Mouse (Mus musculus) urinary bladder, postnatal 10 days (tissue): ENCODE measurements around the gene Mnd1.

Source experiments
- DNase-seq: peaks from one replicate; pipeline ENCODE4 v3.0.0; 2022; ENCODE audit warnings: low spot score

Mnd1 gene

DNA sequence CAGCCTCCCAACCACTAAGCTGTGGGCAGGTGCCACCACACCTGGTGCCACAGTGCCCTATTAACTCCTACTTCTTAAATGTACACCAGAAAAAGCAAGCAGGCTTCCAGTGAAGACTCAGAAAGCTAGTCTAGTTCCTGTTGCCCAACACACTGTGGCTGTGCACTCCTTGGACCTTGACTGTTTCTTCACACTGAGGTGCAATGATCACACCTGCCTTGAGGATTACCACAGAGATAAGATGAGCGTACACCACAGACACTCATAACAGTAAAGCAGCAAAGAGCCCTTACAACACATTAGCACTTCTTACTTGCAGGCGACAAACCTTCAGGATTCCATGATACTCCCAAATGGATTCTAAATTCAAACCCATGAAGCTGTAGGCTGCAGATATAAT lies 62.7 kb downstream of the Mnd1 start:
- no peak for DNase-seq

DNA sequence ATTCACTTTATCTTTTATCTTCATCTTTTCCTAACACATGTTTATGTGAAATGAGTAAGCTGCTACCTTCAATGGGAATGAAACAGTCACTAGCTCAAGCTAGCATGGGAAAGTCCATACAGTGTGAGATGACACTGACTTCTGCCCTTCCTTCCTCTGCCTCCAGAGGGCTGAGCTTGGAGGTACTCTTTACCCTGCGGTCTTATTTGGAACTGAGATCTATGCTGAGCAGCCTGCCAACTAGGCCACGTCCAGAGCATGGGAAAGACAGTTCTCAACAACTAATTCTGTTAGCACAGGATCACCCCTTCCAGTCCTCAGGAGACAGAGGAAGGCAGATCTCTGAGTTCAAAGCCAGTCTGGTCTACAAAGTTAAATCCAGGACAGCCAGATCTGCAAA lies 64.6 kb downstream of the Mnd1 start:
- DNase-seq, result no peak

DNA sequence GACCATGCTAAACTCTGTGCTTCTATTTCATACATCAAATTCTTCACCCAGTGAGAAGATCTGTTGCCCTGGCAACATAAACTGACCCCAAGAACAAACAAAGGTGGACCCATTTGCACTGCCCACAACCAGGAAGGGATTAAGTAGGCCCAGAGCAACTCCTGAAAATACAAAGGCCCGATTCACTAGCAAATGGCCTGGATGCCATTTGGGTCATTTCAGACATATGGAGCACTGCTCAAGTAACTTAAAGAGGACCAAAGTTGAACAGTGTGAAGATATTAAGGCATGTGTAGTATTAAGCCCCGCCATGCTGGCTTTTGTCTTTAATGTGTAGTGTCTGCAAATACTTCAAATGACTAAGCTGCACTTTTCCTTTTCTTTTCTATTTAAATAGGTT lies 68.7 kb downstream of the Mnd1 start:
- no peak for DNase-seq

DNA sequence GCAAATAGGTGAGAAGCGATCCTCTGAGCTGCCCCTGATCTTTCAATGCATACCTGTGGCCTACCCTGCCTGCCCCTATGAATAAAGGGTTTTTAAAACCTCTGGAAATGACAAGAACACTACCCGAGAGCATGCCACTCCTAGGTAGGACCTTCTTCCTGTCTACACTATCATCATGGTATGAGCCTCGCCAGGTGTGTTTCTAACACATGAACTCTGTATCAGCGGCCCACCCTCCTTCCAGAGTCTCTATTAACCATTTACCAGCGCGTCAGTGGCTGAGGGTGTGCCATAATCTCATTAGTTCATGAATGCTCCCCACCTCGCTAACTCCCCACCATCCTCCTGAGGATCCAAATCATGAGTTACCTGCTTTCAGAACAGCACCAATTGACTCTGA lies 69.2 kb downstream of the Mnd1 start:
- DNase-seq, result no peak

DNA sequence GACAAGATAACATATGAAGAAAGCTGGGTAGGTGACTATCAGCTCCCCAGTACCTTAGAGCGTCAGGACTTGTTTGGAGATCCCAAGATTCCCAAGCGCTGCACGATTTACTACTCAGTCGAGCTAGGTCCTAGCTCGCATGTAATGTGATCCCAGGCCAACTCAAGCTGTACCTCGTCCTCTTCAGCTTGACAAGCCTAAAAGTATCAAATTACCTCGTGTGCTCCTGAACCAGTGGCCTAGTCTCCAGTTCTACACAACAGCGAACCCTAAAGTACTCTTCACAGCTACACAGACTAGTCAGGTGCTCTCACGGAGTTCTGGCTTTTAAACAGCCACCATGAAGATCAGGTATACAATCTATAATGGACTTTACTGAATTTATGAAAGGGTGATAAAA lies 70.2 kb downstream of the Mnd1 start:
- no peak for DNase-seq

DNA sequence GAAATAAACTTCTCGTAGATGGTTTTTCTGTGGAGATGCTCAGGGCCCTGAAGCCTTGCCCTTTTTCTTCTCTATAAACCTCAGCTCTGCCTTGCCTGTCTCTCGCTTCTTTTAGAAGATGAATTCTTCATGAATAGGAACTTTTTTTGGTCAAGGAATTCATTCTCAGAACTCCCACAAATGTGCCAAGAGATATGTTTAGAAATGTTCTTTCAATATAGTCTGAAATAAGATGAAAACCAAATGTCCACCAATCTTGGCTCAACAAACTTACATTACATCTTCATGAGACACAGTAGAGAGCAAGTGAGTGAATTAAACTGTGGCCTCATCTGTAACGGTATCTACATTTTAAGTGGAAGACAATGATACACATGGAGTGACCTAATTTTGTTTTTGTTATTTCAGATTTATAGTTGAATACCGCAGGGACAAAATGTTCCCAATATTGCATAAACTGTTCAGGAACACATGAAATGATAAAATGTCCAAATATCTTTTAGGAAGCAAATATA lies 74.3 kb downstream of the Mnd1 start:
- no peak for DNase-seq

DNA sequence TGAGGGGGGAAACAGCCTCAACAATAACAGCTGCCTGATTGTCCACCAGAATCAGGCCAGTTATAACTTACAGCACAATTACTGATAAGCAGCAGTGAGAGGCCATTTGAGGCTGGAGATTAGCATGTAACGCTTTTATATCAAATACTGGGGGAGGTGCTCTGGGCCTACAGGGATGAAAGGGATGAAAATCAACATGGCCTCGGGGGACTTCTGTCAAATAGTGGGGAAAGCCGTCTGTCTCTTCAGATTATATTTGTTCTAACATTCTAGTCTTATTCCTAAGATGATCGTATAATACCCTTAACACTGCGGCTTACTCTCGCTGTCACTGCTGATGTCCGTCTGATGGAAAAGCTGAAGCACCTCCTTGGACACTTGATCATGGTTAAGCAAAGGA lies 75.5 kb downstream of the Mnd1 start:
- no peak for DNase-seq

DNA sequence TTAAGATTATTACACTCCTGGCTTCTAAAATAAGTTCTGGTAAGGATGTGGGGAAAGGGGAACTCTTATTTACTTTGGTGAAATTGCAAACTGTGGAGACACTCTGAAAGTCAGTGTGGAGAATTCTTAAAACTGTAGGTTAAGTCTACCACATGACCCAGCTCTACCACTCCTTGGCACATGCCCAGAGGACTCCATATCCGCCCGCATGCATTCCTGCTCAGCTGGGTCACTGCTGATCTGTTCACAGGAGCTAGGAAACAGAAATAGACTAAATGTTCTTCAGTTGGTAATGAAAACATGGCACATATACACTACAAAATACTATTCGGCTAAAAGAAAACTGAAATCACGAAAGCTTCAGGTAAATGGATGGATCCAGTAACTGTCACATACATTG lies 78.1 kb downstream of the Mnd1 start:
- no peak for DNase-seq

DNA sequence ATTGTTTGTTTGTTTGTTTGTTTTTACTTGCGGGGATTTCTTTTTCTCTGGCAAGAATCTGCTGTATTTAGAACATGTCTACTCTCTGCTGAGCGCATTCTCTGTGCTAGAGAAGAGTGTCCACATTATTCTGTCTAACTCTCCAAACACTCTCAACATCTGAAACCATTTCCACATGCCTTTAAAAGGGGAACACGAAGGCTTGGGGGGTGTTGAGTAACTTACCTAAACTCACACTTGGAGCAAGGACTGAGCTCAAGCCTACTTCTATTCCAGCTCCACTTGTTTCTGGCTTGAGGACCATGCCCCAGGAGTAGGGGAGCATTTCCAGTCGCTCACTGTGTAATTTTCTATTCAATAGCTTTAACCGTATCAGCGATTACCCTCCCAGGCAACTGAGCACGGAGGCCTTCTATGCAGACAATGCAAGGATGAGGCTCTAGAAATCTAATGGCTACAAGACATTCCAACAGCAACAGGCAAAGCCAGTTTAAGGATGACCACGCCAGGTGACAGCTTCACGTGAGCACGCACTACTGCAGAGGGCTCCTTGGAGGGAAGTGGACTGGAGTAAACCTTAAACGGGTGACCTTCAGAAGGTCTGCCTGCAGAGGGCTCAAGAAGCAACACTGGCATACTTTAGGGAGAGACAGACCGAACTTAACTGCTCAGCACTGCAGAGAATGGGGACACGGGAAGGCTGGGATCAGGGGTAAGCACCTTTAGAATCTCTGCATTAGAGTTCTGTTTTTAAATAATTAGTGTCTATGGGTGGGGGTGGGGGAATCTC lies 78.8 kb downstream of the Mnd1 start:
- no peak for DNase-seq

DNA sequence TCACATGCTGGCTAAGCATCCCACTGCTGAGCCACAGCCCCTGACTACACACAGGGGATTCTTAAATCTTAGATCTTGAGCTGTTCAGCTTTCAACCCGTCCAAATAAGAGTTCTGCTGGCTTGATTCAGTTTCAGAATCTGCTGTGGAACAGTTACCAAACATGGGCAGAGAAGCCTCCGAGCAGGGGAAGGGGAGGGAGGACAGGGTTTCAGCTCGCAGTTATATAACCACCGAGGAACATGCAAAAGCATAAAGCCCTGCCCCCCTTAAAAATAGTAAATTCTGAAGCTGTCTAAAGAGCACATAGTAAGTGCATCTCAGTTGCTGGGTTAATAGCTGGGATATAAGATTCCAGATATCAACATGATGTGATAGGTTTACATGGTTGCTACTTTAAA lies 80.1 kb downstream of the Mnd1 start:
- DNase-seq, result no peak

DNA sequence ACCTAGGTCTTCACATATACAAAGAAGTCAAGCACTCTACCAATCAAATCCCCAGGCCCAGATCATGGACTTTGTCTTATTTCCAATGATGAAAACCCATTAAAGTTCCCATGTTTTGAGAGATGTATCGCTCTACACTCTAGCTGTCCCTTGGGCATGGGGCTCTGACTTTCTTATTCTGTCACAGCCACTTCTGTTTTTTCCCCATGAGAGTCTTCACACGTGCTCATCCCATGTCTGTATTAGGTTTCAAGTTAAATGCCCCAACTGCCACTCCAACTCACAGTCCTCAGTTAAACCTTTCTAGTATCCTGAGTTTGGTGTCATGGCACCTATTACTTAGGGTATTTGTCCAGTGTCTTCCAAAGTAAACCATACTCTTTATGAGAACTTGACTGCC lies 80.8 kb downstream of the Mnd1 start:
- DNase-seq, result no peak

DNA sequence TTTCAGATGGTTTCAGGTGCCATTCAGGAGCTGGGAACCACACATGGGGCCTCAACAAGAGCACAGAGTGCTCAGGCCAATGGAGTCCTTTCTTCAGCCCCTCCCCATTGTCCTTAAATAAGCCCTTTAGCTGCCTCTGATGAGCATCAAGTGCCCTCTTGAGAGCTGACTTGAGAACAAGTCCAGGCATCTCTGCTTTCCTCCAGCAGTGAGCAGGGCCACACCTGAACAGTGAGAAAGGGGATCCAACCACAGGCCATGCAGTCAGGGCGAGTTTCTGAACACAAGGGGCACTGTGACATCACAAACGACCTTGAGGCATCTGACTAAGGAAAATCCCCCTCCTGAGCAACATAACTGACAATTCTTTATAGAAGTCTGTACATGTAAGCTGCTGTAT lies 83.9 kb downstream of the Mnd1 start:
- no peak for DNase-seq

DNA sequence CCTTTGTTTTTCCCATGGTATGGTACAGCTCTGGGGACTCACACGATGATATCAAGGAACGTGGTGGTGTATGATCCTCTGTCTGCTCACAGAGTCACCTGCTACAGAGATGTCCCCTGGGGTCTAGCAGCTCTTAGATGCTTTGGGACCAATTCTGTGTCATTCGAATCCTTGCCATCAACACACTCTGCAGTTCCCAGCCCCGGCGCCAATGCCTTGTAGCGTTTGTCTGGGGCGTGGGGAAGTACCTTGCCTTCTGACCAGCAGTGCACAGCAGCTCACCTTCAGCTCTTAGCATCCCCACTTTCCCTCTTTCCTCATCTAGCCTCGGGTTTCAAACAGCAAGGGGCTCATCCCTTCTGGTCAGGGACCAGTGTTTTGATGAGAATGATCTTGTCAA lies 84.8 kb downstream of the Mnd1 start:
- no peak for DNase-seq

DNA sequence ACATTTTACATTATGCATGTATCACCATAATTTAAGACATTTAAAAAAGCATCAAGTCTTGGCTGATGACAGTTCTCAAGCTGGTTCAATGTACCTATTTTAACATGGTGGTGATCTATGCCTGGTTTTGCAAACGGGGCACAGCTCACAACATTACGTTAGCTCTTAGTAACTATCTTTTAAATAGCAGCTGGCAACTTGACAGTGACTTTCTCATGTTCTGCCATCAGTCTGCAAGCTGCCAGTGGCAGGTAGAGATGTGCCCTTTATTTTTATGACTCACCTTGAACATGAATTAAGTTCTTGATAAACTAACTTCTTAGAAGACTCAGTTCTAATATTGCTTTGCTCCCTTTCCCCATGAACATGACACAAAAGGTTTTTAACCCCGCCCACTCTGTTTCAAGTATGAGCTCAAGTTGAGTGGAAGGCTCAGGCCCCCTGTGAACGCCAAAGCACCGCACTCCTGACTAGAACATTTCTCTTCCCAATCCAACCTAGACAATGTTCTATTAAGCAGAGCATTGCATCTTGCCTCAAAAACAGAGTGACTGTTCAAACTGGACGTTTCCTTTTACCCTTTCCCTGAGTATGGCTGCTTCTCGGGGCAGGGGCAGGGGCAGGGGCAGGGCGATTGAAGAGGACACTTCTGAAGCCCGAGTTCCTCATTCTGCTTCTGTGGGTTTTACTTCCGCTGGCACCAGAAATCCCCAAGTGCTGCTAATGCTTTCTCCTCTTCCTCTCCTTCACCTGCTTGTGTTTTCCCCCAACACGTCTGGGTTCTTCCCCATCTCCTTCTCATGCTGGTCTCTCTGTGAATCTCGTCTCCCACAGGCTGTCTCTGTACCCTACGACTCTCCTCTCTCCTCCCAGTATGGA lies 86.5 kb downstream of the Mnd1 start:
- no peak for DNase-seq

DNA sequence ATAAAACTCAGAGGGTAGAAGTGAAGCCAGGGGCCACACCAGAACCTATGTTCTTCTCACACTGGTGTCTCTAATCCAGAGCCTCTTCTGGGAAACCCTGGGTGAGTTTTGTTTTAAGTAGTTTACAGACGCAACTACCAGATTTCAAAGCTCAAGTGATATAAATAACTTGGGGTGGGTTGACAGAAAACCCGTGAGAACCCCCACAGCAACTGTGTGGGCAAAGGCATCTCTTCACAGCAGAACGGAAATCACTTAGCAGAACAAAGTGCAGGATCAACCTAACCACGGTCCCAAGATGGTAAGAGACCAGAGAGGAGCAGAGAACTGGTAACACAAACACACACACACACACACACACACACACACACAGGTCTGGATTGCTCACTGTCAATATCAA lies 89.8 kb downstream of the Mnd1 start:
- no peak for DNase-seq

DNA sequence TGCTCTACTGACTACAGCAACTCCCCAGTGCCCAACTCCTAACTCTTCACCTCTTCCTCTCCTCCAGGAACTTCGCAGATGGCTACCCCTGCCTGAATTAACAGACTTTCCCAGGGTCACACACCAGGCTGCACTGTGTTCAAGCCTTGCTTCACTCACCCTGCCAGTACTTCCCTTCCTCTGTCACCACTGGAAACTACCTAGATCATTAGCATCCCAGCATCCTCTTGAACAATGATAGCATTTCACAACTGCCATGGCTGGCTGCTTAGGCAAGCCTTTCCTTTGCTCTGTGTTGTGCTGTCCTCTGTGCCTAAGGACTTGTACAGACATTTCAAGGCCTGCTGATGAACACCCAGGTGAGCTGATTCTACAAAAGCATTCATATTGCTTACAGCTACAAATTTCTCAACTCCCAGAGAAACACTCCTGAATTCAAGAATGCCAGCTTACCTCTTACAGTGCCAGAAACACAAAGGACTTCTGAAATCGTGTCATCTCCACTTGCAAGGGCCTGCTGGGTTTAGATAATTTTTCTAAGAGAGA lies 92.1 kb downstream of the Mnd1 start:
- no peak for DNase-seq

DNA sequence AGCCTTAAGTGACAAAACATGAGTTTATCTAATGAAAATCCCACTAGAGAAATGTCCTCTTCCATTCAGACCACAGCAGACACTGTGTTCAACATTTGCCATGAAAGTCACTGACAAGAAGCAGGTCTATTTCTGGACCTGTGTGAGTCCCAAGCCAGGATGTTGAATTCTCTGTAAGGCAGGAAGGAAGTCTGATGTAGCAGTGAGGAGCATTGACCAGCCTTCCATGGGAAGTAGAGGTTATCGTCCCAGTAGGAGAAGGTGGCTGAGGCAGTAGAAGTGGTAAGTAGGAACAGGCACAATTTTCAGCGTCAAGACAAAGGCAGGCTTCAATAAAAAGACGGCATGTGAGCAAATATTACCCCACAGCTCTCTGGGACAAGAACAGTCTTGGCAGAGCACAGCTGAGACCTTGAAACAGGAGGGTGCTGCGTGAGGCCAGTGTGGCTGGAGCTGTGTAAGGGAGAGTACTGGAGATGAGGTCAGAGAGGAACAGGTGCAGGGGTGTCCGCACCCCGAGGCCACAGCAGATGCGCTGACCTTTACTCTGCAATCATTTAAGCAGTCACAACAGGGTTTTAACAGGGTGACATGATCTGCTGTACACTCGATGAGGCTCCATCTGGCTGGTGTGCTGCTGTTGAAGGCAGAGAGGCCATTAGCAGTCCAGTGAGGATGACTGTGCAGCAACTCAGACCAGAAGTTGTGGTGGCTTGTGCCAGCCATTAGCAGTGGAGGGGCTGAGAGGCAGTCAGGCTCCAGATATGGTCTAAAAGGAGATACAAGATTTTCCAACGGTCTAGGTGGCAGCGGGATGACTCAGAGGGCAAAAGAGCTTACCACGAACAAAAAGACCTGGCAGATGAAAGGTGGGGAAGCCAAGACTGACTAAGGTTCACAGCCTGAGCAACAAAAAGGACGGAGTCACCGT lies 93.8 kb downstream of the Mnd1 start:
- DNase-seq, result no peak

DNA sequence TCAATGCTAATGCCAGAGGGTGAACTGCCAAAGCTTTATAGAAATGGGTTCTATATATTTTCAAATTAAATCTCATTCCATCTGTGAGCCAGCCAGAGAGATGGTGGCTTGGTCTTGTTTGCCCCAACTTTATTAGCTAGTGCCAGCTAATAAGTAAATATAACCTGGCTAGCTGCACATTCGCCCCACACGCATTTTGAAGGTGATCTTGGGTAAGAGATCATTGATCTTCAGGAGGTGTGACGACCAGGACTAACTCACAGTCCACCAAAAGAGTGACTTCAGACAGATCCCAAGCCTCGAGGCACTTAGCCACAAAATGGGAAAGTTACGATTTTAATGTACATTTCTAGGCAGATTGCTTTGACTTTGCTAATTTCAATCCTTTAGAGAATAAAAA lies 94.6 kb downstream of the Mnd1 start:
- no peak for DNase-seq

DNA sequence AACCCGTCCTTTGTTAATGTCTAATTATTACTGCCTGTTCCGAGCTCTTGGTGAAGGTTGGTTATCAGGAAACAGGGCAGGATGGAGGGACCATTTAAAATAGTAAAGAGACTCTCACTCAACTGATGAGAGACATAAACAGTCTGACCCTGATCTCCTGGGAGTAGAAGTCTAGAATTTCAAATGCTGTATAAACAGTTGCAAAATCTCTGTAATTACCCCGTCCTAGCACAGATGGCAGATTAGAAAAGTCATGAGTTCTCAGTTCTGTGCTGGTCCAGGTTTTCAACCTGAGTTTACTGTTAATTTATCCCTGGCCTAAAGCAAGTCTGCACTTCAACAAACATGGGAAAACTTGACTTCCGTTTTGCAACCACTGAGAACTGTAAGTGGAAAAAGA lies 95.5 kb downstream of the Mnd1 start:
- DNase-seq, result no peak

DNA sequence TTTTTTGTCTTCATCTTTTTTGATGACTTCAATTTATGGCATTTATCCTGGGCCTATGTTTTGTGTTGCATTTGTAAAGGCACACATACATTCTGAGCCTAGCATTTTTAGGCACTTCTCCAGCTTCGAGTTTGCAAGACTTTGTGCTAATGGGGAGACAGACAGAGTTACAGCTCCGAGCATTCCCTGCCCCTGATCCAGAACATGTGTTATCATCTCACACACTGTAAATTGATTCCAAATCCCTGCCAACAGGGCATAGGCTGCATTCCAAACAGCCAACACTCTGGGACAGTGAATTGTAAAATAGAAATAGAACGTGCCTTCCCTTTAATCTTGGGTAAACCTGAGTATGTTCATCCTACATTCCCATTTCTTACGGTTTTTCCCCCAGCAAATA lies 95.9 kb downstream of the Mnd1 start:
- DNase-seq, result no peak

DNA sequence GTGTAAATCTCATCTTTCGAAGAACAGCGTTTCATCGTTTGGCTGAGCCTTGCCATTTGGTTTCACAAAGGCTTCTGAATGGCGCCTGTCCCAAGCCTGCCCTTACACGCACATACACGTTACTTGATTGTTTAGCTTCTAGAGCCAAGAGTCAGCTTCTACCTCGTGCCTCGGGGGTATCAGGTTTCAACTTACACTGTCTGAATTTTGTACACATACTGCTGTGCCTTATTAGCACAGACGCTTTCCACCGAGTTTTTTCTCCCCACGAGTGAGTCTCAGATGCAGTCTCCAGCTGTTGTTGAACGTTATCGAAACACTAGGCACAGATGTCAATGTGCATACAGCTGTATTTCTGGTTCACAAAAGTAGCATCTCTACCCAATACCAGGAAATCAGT lies 96.3 kb downstream of the Mnd1 start:
- no peak for DNase-seq

DNA sequence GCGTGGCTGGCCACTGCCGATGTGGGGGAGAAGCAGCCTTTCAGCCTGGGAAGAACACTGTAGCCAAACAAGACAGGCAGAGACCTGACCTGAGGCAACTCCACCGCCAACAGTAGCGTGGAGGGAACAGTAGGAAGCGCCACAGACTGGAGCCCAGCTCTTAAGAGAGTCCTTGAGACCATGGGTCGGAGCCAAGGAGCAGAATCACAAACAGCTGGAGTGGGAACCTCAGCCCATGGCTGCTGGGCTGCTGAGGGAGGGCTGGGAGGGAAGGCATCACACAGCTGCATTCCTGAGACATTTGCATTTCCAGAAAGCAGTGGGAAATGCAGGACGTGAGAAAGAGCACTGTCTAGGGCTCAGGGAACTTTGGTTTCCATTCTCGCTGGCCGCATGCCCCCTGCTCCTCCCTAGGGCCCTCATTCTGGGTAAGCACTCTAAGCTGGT lies 106.8 kb downstream of the Mnd1 start:
- DNase-seq, result no peak
